Mouse (Mus musculus) liver, embryonic 11.5 days (tissue): ENCODE data around the gene 4930568D16Rik. TPM values are rescaled to one million over a fixed set of nuclear protein-coding genes. Genes with fewer than 3 reads are reported as not detected.

ENCODE experiments used
- ATAC-seq: fragments of 200-750 bp; cut with Nextera tagmentation; replicated peaks from 2 replicates; pipeline ENCODE4 v1.8.0; 2017; ENCODE audit warnings: moderate number of reproducible peaks, mild to moderate bottlenecking, moderate TSS enrichment, moderate library complexity; ENCODE audit not compliant: low FRiP score
- DNase-seq: peaks from one replicate; pipeline ENCODE4 v3.0.0-alpha.2; 2017; ENCODE audit warnings: low spot score
- H3K27ac ChIP-seq: fragments of 300-500 bp; sonication (generic); 2 replicates; pipeline ENCODE4 v1.5.1; 2014; ENCODE audit warnings: mild to moderate bottlenecking, low read depth, low read length, control low read depth
- H3K27me3 ChIP-seq: fragments of 300-500 bp; sonication (generic); replicated peaks from 2 replicates; pipeline ENCODE4 v1.6.1; 2014; ENCODE audit warnings: low read length, mixed read lengths; ENCODE audit not compliant: control insufficient read depth, insufficient read depth
- H3K36me3 ChIP-seq: fragments of 300-500 bp; sonication (generic); 2 replicates; pipeline ENCODE4 v1.6.1; 2014; ENCODE audit warnings: mild to moderate bottlenecking, low read length, moderate library complexity, mixed read lengths; ENCODE audit not compliant: control insufficient read depth, insufficient read depth
- H3K4me1 ChIP-seq: fragments of 300-500 bp; sonication (generic); replicated peaks from 2 replicates; pipeline ENCODE4 v1.6.1; 2014; ENCODE audit warnings: low read length, mixed read lengths; ENCODE audit not compliant: control insufficient read depth, insufficient read depth
- H3K4me2 ChIP-seq: fragments of 300-500 bp; sonication (generic); 2 replicates; pipeline ENCODE4 v1.6.1; 2014; ENCODE audit warnings: mild to moderate bottlenecking, control low read depth, moderate library complexity
- H3K4me3 ChIP-seq: fragments of 300-500 bp; sonication (generic); 2 replicates; pipeline ENCODE4 v1.5.1; 2014; ENCODE audit warnings: low read depth, low read length, control low read depth
- H3K9ac ChIP-seq: fragments of 300-500 bp; sonication (generic); 2 replicates; pipeline ENCODE4 v1.6.1; 2014; ENCODE audit warnings: low read depth, low read length, control low read depth
- H3K9me3 ChIP-seq: fragments of 300-500 bp; sonication (generic); 2 replicates; pipeline ENCODE4 v1.6.1; 2016; ENCODE audit warnings: low read length, inconsistent platforms, mixed read lengths; ENCODE audit not compliant: control insufficient read depth
- WGBS: fragments of 180-500 bp; shearing (Covaris S2); extraction: QIAGEN DNeasy Blood & Tissue Kit; methylation state at CpG from one replicate; pipeline ENCODE4 v1.1.7; 2014; 5-methylcytosine and 5-hydroxymethylcytosine counted together
- polyA plus RNA-seq: library from polyadenylated mRNA; unstranded; fragments of >200 nt; fragmentation: Nextera tagmentation; extraction: Ambion mirVana; gene quantifications from 2 replicates; pipeline ENCODE4 v1.2.1, GENCODE M21; 2014

The 4930568D16Rik gene
- polyA plus RNA-seq, 1 experiment from 2014 or later: not detected

DNA sequence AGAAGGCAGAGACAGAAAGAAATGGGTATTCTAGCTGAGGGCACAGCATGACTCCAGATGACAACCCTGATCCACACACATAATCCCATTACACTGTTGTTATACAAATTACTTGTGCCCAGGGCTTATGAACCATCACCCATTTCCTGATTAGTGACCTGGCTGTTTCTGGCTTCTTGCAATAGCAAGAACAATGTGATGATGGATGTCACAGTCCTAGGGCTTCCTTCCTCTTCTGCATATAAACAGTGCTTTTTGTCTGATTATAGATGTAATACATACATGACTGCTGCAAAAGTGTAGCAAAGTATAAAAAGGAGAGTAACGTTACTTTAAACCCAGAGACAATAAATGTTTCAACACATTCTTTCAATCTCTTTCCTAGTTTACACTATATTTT lies 40.6 kb downstream of the 4930568D16Rik start:
- H3K4me1 ChIP-seq: peaks cover 64% of the 10 kb centered on the region
- no peak overlapping the region for H3K4me3 ChIP-seq
- H3K9me3 ChIP-seq: no peaks in the 10 kb centered on the region
- H3K27me3 ChIP-seq: no peaks in the 10 kb centered on the region
- peaks cover 9% of the 10 kb centered on the region; the same call in 1 of the 2 replicates for H3K36me3 ChIP-seq
- H3K27ac ChIP-seq: no peak overlapping the region
- peak overlapping the region; percentile 2; the same call in 1 of the 2 replicates for H3K4me2 ChIP-seq
- ATAC-seq: no peak
- DNase-seq: no peak
- H3K9ac ChIP-seq: no peak overlapping the region
- 63% methylated on average over 1 of the region's 1 CpGs for WGBS

GRCm38 (mm10) chr2:35325930-35326329 lies 41.6 kb downstream of the 4930568D16Rik start:
- Histone ChIP-seq H3K27ac (no peak overlapping the region), H3K27me3 (no peaks in the 10 kb centered on the region), H3K4me2 (peak overlapping the region; percentile 4; the same call in 1 of the 2 replicates), H3K4me1 (peaks cover 61% of the 10 kb centered on the region), H3K9me3 (no peaks in the 10 kb centered on the region), H3K4me3 (no peak overlapping the region), H3K36me3 (peaks cover 13% of the 10 kb centered on the region; the same call in 1 of the 2 replicates), H3K9ac (no peak overlapping the region)
- WGBS: 52% methylated on average over 10 of the region's 10 CpGs
- ATAC-seq: no peak
- DNase-seq: no peak

DNA sequence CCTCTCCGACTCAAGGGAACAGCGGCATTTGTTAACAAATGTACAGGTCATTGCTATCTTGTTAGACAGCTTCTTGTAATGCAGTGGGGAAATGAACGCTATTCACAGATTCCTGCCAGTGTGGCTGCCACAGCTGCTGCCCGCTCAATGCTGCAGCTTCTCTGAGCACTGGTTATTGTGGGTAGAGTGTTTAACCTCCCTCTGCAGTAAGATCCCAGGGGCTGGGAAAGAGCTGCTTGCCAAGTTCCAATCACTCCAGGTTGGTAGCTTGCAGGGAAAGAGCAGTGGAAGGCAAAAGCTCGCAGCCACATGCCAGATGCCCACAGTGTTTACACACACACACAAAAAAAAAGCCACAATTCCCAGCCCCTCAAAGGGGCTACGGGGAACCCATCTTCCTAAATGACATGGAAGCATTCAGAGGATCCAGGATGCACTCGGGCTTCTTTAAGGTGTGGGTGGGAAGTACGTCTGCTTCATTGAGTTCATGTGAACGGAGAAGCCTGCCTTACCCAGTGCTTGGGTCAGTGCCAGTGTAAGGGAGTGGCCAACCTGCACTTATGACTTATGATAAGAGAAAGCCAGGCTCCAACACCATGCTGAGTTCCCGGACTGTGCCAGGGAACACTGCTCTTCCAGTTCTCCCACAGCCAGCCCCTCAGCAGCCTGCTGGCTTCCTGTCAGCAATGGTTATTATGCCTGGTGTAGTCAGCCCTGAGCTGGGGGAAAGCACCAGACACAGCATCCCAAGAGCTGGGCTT lies 44.9 kb downstream of the 4930568D16Rik start:
- H3K27me3 ChIP-seq: no peaks in the 10 kb centered on the region
- H3K4me2 ChIP-seq: no peak overlapping the region
- H3K36me3 ChIP-seq: peaks cover 18% of the 10 kb centered on the region
- no peak overlapping the region for H3K4me3 ChIP-seq
- no peaks in the 10 kb centered on the region for H3K9me3 ChIP-seq
- H3K9ac ChIP-seq: no peak overlapping the region
- H3K27ac ChIP-seq: no peak overlapping the region
- ATAC-seq (no peak), DNase-seq (no peak)
- 71% methylated on average over 10 of the region's 10 CpGs for WGBS
- H3K4me1 ChIP-seq: peaks cover 56% of the 10 kb centered on the region

DNA sequence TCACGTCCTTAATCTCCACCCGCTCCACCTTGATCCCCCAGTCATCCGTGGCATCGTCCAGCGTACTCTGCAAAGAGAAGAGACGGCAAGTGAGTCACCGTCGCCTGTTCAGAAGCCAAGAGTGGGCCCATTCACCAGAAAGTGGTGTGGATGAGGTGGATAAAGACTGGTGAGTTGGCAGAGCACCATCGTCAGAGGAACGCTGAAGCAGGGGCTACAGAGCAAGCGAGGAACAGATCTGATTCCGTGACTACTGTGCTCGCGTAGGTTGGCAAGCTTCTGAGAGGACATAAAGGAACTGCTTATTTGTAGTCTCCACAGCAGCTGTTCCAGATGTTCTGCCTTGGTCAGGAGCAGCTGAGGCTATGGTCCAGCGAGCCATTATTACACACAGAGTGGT lies 47.1 kb downstream of the 4930568D16Rik start:
- H3K36me3 ChIP-seq: peaks cover 21% of the 10 kb centered on the region
- WGBS: 91% methylated on average over 15 of the region's 15 CpGs

DNA sequence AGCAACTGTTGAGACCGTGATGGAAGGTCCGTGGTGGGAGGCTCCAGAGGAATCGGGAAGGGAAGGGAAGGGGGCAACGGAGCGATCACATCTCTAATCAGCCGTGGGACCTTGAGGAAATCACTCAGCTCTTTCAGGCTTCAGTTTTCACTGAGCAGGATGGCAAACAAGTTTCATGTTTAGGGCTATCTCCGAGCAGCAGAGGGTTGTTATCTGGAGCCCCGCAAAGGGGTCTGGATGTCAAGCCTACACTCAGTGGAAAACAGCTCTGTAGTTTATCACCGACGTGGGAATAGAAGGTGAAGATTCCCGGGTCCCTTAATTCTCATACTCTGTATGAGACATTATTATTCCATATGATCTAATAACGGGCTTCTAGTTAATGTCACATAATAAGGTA lies 49.1 kb downstream of the 4930568D16Rik start:
- H3K4me1 ChIP-seq: peaks cover 40% of the 10 kb centered on the region
- peak overlapping the region; percentile 38 for H3K9ac ChIP-seq
- peaks cover 18% of the 10 kb centered on the region for H3K36me3 ChIP-seq
- H3K27me3 ChIP-seq: no peaks in the 10 kb centered on the region
- H3K4me3 ChIP-seq: no peak overlapping the region
- peak overlapping the region; percentile 52 for H3K4me2 ChIP-seq
- H3K27ac ChIP-seq: peak overlapping the region; percentile 79
- 40% methylated on average over 12 of the region's 12 CpGs for WGBS
- ATAC-seq (peak; percentile 76), DNase-seq (no peak)
- no peaks in the 10 kb centered on the region for H3K9me3 ChIP-seq

More for the DNA sequence above, 47.1 kb downstream of the 4930568D16Rik start:
- H3K9me3 ChIP-seq: no peaks in the 10 kb centered on the region
- H3K4me3 ChIP-seq: no peak overlapping the region
- H3K4me1 ChIP-seq: peaks cover 43% of the 10 kb centered on the region
- no peak for DNase-seq
- no peaks in the 10 kb centered on the region for H3K27me3 ChIP-seq
- H3K27ac ChIP-seq: no peak overlapping the region
- no peak overlapping the region for H3K4me2 ChIP-seq
- ATAC-seq: no peak
- H3K9ac ChIP-seq: no peak overlapping the region

GRCm38 (mm10) chr2:35317604-35318003 lies 49.9 kb downstream of the 4930568D16Rik start:
- Histone ChIP-seq H3K4me1 (peaks cover 36% of the 10 kb centered on the region), H3K27ac (peak overlapping the region; percentile 79), H3K4me2 (peak overlapping the region; percentile 52), H3K4me3 (no peak overlapping the region), H3K9me3 (no peaks in the 10 kb centered on the region), H3K36me3 (peaks cover 15% of the 10 kb centered on the region), H3K9ac (peak overlapping the region; percentile 38; the same call in 1 of the 2 replicates), H3K27me3 (no peaks in the 10 kb centered on the region)
- DNase-seq (no peak), ATAC-seq (peak; percentile 93)
- WGBS: 38% methylated on average over 4 of the region's 4 CpGs

- H3K9me3 ChIP-seq: no peaks in the 10 kb centered on the region
- no peak overlapping the region for H3K4me3 ChIP-seq
- no peak for DNase-seq
- H3K9ac ChIP-seq: no peak overlapping the region
- H3K27me3 ChIP-seq: no peaks in the 10 kb centered on the region
- peaks cover 26% of the 10 kb centered on the region for H3K4me1 ChIP-seq
- H3K4me2 ChIP-seq: no peak overlapping the region
- 76% methylated on average over 3 of the region's 3 CpGs for WGBS
- no peak overlapping the region for H3K27ac ChIP-seq
- ATAC-seq: no peak
- H3K36me3 ChIP-seq: peaks cover 5% of the 10 kb centered on the region; the same call in 1 of the 2 replicates
Measured at GRCm38 (mm10) chr2:35314300-35314699, 53.2 kb downstream of the 4930568D16Rik start.

- no peaks in the 10 kb centered on the region for H3K27me3 ChIP-seq
- H3K36me3 ChIP-seq: no peaks in the 10 kb centered on the region; the same call in 1 of the 2 replicates
- ATAC-seq (no peak), DNase-seq (no peak)
- 81% methylated on average over 4 of the region's 4 CpGs for WGBS
- no peak overlapping the region for H3K27ac ChIP-seq
- H3K4me3 ChIP-seq: no peak overlapping the region
- H3K4me1 ChIP-seq: peaks cover 2% of the 10 kb centered on the region; the same call in 1 of the 2 replicates
- H3K9me3 ChIP-seq: no peaks in the 10 kb centered on the region
- H3K9ac ChIP-seq: no peak overlapping the region
- no peak overlapping the region for H3K4me2 ChIP-seq
Measured at GRCm38 (mm10) chr2:35309906-35310493, 57.5 kb downstream of the 4930568D16Rik start.
